Mouse (Mus musculus): Measurements from ENCODE around the gene Adra2b.

Gene Adra2b

GRCm38 (mm10) chr2:127383881-127384280 is 20.9 kb downstream of the Adra2b start:
- DNase-seq (ENCODE audit: low read depth): no peak

- DNase-seq (ENCODE audit: low read depth): no peak
Measured at GRCm38 (mm10) chr2:127387521-127387920, 24.5 kb downstream of the Adra2b start.

- DNase-seq (ENCODE audit: low read depth): no peak
Measured at GRCm38 (mm10) chr2:127390352-127390751, 27.3 kb downstream of the Adra2b start.

GRCm38 (mm10) chr2:127390846-127391245 is 27.8 kb downstream of the Adra2b start:
- DNase-seq (ENCODE audit: low read depth): no peak

- DNase-seq (ENCODE audit: low read depth): no peak
Measured at GRCm38 (mm10) chr2:127391323-127391722, 28.3 kb downstream of the Adra2b start.

GRCm38 (mm10) chr2:127394606-127395161 is 31.7 kb downstream of the Adra2b start:
- DNase-seq (ENCODE audit: low read depth): no peak

GRCm38 (mm10) chr2:127398738-127399137 is 35.7 kb downstream of the Adra2b start:
- DNase-seq (ENCODE audit: low read depth): no peak

- no peak for DNase-seq (ENCODE audit: low read depth)
Measured at GRCm38 (mm10) chr2:127411126-127411525, 48.1 kb downstream of the Adra2b start.

GRCm38 (mm10) chr2:127415806-127416205 is 52.8 kb downstream of the Adra2b start:
- no peak for DNase-seq (ENCODE audit: low read depth)

- DNase-seq (ENCODE audit: low read depth): no peak
Measured at GRCm38 (mm10) chr2:127416706-127417105, 53.7 kb downstream of the Adra2b start.
